Mouse (Mus musculus): ENCODE measurements at regions not wholly inside any gene's neighbourhood (a gene's known extent, or its start where the extent isn't known, plus 50 kb on each side); places are given as distances from the start of the nearest gene placed in this dataset.

- TF ChIP-seq POLR2A (IDR thresholded peaks at IDR 0.05; ENCODE audit: insufficient read depth, low read length) = no peak
- no peak for TF ChIP-seq CTCF (IDR thresholded peaks at IDR 0.05; ENCODE audit: low read depth, low read length)
Observed at GRCm38 (mm10) chr6:135541566-135541965, 179.2 kb downstream of the Emp1 start.

All from ES-Bruce4 (cell line).